Mouse (Mus musculus): ENCODE measurements around the gene Eif2b5. TPM values are rescaled to one million over a fixed set of nuclear protein-coding genes. Genes with fewer than 3 reads are reported as not detected.

Eif2b5 gene
- 21.0 and 31.7 TPM in 2 replicates for polyA plus RNA-seq (2012; rRNA removed; ENCODE audit: low replicate concordance)

GRCm38 (mm10) chr16:20498677-20499475 is at the start of gene Eif2b5:
Gene Eif2b5 (plus strand): TSS chr16:20498817.

GRCm38 (mm10) chr16:20516726-20517201 is 18.1 kb downstream of the Eif2b5 start, which contains the start of gene Dvl3:
Gene Dvl3 (plus strand): TSS chr16:20516982.

DNA sequence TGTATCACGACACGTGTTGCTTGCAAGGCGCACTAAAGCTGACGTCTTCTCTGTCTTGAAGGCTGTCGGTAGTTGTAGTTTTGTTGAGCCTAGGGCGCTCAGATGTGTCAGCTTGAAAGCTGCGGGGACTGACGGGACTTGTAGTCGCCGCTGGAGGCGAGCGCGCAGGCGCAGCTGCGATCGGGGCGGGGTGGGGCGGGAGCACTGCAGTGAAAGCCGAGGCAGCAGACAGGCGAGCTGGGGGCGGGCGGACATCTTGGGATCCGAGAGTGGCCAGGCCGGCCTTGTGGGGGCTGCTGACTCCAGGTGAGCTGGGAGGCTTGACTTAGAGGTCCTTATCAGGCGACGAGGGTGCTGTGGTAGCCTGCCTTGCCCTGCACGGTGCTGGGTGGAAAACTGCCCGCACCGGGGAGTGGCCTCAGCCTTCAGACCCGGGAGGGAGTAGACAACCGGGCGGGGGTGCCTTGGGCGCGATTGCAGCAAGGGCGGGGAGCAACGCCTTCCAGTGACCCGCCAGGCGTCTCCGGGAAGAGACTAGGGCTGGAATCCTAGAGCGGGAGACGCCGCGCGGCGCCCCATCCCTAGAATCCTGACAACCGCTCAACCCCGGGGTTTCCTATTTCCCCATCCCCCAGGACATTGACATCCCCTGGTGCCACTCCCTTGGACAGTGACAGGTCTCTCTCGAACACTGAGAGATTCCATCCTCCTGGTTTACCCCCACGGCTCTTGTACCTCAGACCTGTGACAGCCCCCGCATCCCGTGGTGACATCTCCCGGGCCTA is 36.9 kb downstream of the Eif2b5 start, which contains the start of gene Ap2m1:
TSS of gene Ap2m1 (plus strand) at position 183 of the 785 bp plus-strand sequence.

GRCm38 (mm10) chr16:20548096-20548948 is 49.7 kb downstream of the Eif2b5 start, which contains the start of gene Abcf3:
Gene Abcf3 (plus strand): TSS chr16:20548577.

Other genes with a start within 250 kb of the Eif2b5 start
- 25.2 and 76.9 TPM in 2 replicates for gene Parl, start 196.4 kb upstream of the Eif2b5 start, polyA plus RNA-seq (2012; rRNA removed; ENCODE audit: low replicate concordance)
- gene Cyp2ab1, start 173.4 kb upstream of the Eif2b5 start, polyA plus RNA-seq (2012; rRNA removed; ENCODE audit: low replicate concordance): 3.3 and 4.3 TPM in 2 replicates
- gene Abcc5, start 72.4 kb upstream of the Eif2b5 start, polyA plus RNA-seq (2012; rRNA removed; ENCODE audit: low replicate concordance): 73.3 and 146 TPM in 2 replicates
- gene Dvl3, start 18.2 kb downstream of the Eif2b5 start, polyA plus RNA-seq (2012; rRNA removed; ENCODE audit: low replicate concordance): 28.1 and 40.9 TPM in 2 replicates
- gene Ap2m1, start 36.7 kb downstream of the Eif2b5 start, polyA plus RNA-seq (2012; rRNA removed; ENCODE audit: low replicate concordance): 358 and 433 TPM in 2 replicates
- gene Abcf3, start 49.8 kb downstream of the Eif2b5 start, polyA plus RNA-seq (2012; rRNA removed; ENCODE audit: low replicate concordance): 36.3 and 59.9 TPM in 2 replicates
- 0.07 and 0.08 TPM in 2 replicates for gene Vwa5b2, start 90.7 kb downstream of the Eif2b5 start, polyA plus RNA-seq (2012; rRNA removed; ENCODE audit: low replicate concordance)
- 11.1 and 19.6 TPM in 2 replicates for gene Eef1akmt4, start 112.8 kb downstream of the Eif2b5 start, polyA plus RNA-seq (2012; rRNA removed; ENCODE audit: low replicate concordance)
- 0.11 TPM in 1 of 2 replicates, not detected in the other for gene Gm49333, start 112.8 kb downstream of the Eif2b5 start, polyA plus RNA-seq (2012; rRNA removed; ENCODE audit: low replicate concordance)
- gene Alg3, start 112.9 kb downstream of the Eif2b5 start, polyA plus RNA-seq (2012; rRNA removed; ENCODE audit: low replicate concordance): 21.7 and 34.6 TPM in 2 replicates
- gene Camk2n2, start 122.5 kb downstream of the Eif2b5 start, polyA plus RNA-seq (2012; rRNA removed; ENCODE audit: low replicate concordance): 3.1 and 3.8 TPM in 2 replicates
- gene Ece2, start 131.0 kb downstream of the Eif2b5 start, polyA plus RNA-seq (2012; rRNA removed; ENCODE audit: low replicate concordance): 0.39 and 0.80 TPM in 2 replicates
- 56.1 and 124 TPM in 2 replicates for gene Psmd2, start 152.8 kb downstream of the Eif2b5 start, polyA plus RNA-seq (2012; rRNA removed; ENCODE audit: low replicate concordance)
- gene Eif4g1, start 169.5 kb downstream of the Eif2b5 start, polyA plus RNA-seq (2012; rRNA removed; ENCODE audit: low replicate concordance): 561 and 704 TPM in 2 replicates
- gene Fam131a, start 194.4 kb downstream of the Eif2b5 start, polyA plus RNA-seq (2012; rRNA removed; ENCODE audit: low replicate concordance): 12.4 and 13.4 TPM in 2 replicates
- 8.1 and 18.2 TPM in 2 replicates for gene Polr2h, start 218.8 kb downstream of the Eif2b5 start, polyA plus RNA-seq (2012; rRNA removed; ENCODE audit: low replicate concordance)
- gene Clcn2, start 218.9 kb downstream of the Eif2b5 start, polyA plus RNA-seq (2012; rRNA removed; ENCODE audit: low replicate concordance): 19.8 and 20.9 TPM in 2 replicates
- gene Chrd, start 234.3 kb downstream of the Eif2b5 start, polyA plus RNA-seq (2012; rRNA removed; ENCODE audit: low replicate concordance): 15.3 and 17.7 TPM in 2 replicates
- gene Thpo, start 235.7 kb downstream of the Eif2b5 start, polyA plus RNA-seq (2012; rRNA removed; ENCODE audit: low replicate concordance): 3.8 and 7.6 TPM in 2 replicates

Data from mammary gland, adult 2 months (tissue).